8 mouse cellular contexts compared by ENCODE assay signal in genomic region chr13:94306277-94306967, GRCm38 (mm10). TPM values are rescaled to one million over a fixed set of nuclear protein-coding genes. Genes with fewer than 3 reads are reported as not detected.
DNase-seq lines count a peak whose midpoint lies in the region; ATAC-seq and TF ChIP-seq lines count a peak whose summit lies in the region.

No protein-coding gene starts in this region.

- peak; percentile 97 for ATAC-seq in common myeloid progenitor, adult 5-6 weeks (replicated peaks; ENCODE audit: low read depth, poor library complexity, severe bottlenecking)
- peak; percentile 96 for ATAC-seq in intestine, embryonic 16.5 days
- ATAC-seq in liver, embryonic 14.5 days (ENCODE audit: insufficient read depth): peak; percentile 88
- peak; percentile 95 for ATAC-seq in neural tube, embryonic 14.5 days (ENCODE audit: low read depth)

- no peak for TF ChIP-seq EP300 in liver, embryonic 14.5 days (IDR thresholded peaks at IDR 0.05; ENCODE audit: low read depth)

- peak overlapping the region; percentile 22 for H3K4me3 ChIP-seq in intestine, embryonic 16.5 days (ENCODE audit: low read length)
- H3K4me3 ChIP-seq in liver, embryonic 14.5 days (ENCODE audit: insufficient read depth in 1 of 2, low read depth in 2 of 2, low read length in 2 of 2): peak overlapping the region; percentile 9 to 28; a peak in 3 of 4 replicates
- H3K4me3 ChIP-seq in neural tube, embryonic 14.5 days (ENCODE audit: low read depth, low read length): no peak overlapping the region

- no peaks in the 10 kb centered on the region for H3K27me3 ChIP-seq in intestine, embryonic 16.5 days (replicated peaks; ENCODE audit: control insufficient read depth, insufficient read depth, low read length)
- no peaks in the 10 kb centered on the region for H3K27me3 ChIP-seq in liver, embryonic 14.5 days (ENCODE audit: control insufficient read depth, insufficient read depth, low read length)
- no peaks in the 10 kb centered on the region for H3K27me3 ChIP-seq in neural tube, embryonic 14.5 days (ENCODE audit: control insufficient read depth, insufficient read depth, low read length)

- peak; percentile 20 for DNase-seq in cerebellum, adult 9-11 months
- DNase-seq in cerebellum, adult 11-12 months: no peak
- DNase-seq in gastrocnemius, postnatal 10 days: peak; percentile 51
- peak in 2 of 3 experiments; percentile 37 to 47 for DNase-seq in liver, embryonic 14.5 days (ENCODE audit: low read depth in 3 of 3, low spot score in 3 of 3)
- DNase-seq in adipocyte (ENCODE audit: low spot score): no peak

- no peak for TF ChIP-seq CTCF in liver, embryonic 14.5 days (IDR thresholded peaks at IDR 0.05; ENCODE audit: low read depth)

- H3K9ac ChIP-seq in intestine, embryonic 16.5 days (ENCODE audit: low read depth, low read length): peak overlapping the region; percentile 51; the same call in 1 of the 2 replicates
- H3K9ac ChIP-seq in liver, embryonic 14.5 days (replicated peaks): peak overlapping the region; percentile 50
- no peak overlapping the region for H3K9ac ChIP-seq in neural tube, embryonic 14.5 days (replicated peaks; ENCODE audit: low read depth, low read length)

- 35% methylated on average over 18 of the region's 18 CpGs for WGBS in intestine, embryonic 16.5 days
- WGBS in liver, embryonic 14.5 days (ENCODE audit: insufficient replicate concordance): 42% methylated on average over 18 of the region's 18 CpGs
- WGBS in neural tube, embryonic 14.5 days: 25% methylated on average over 18 of the region's 18 CpGs

- no peaks in the 10 kb centered on the region for H3K9me3 ChIP-seq in intestine, embryonic 16.5 days (ENCODE audit: control insufficient read depth, low read length)
- H3K9me3 ChIP-seq in liver, embryonic 14.5 days (ENCODE audit: control insufficient read depth, low read length): no peaks in the 10 kb centered on the region
- no peaks in the 10 kb centered on the region for H3K9me3 ChIP-seq in neural tube, embryonic 14.5 days (ENCODE audit: control insufficient read depth, low read length)

- no peaks in the 10 kb centered on the region for H3K4me1 ChIP-seq in intestine, embryonic 16.5 days (ENCODE audit: control insufficient read depth, insufficient read depth, low read length)
- H3K4me1 ChIP-seq in liver, embryonic 14.5 days (replicated peaks; ENCODE audit: control insufficient read depth in 2 of 2, insufficient read depth in 2 of 2, low read length in 1 of 2): peaks cover 6 to 15% of the 10 kb centered on the region in 2 experiments; a peak in 3 of 4 replicates
- no peaks in the 10 kb centered on the region for H3K4me1 ChIP-seq in neural tube, embryonic 14.5 days (ENCODE audit: control insufficient read depth, insufficient read depth, low read length)

- no peak overlapping the region for H3K27ac ChIP-seq in intestine, embryonic 16.5 days (ENCODE audit: low read length)
- H3K27ac ChIP-seq in liver, embryonic 14.5 days: no peak overlapping the region
- H3K27ac ChIP-seq in neural tube, embryonic 14.5 days (ENCODE audit: low read depth, low read length): peak overlapping the region; percentile 11; the same call in 1 of the 2 replicates

- H3K4me2 ChIP-seq in intestine, embryonic 16.5 days (ENCODE audit: low read depth, low read length): peak overlapping the region; percentile 45
- peak overlapping the region; percentile 67 for H3K4me2 ChIP-seq in liver, embryonic 14.5 days (ENCODE audit: low read depth)
- peak overlapping the region; percentile 21; the same call in 1 of the 2 replicates for H3K4me2 ChIP-seq in neural tube, embryonic 14.5 days (ENCODE audit: low read depth, low read length)

- no peaks in the 10 kb centered on the region for H3K36me3 ChIP-seq in intestine, embryonic 16.5 days (ENCODE audit: control insufficient read depth, insufficient read depth, low read length)
- H3K36me3 ChIP-seq in liver, embryonic 14.5 days (replicated peaks; ENCODE audit: control insufficient read depth, insufficient read depth, low read depth): no peaks in the 10 kb centered on the region
- H3K36me3 ChIP-seq in neural tube, embryonic 14.5 days (ENCODE audit: control insufficient read depth, insufficient read depth, low read length): no peaks in the 10 kb centered on the region

RNA-seq across cellular contexts. Expression of gene Scamp1, which starts 20.8 kb away (rescaled TPM):
- 8.9 and 12.9 TPM in 2 replicates for total RNA-seq in common myeloid progenitor, adult 5-6 weeks (2017)
- total RNA-seq in gastrocnemius, postnatal 10 days (2021): 10 to 100 TPM; 19.0 to 22.5 TPM
- polyA plus RNA-seq in intestine, embryonic 16.5 days (2015; fragmentation: Nextera tagmentation; extraction: Ambion mirVana): 26.9 and 29.1 TPM in 2 replicates
- polyA plus RNA-seq in liver, embryonic 14.5 days (2012; rRNA removed): 3.1 and 4.2 TPM in 2 replicates
- polyA plus RNA-seq in liver, embryonic 14.5 days (2014; fragmentation: Nextera tagmentation; extraction: Ambion mirVana): 5.0 and 5.6 TPM in 2 replicates
- 181 and 182 TPM in 2 replicates for polyA plus RNA-seq in neural tube, embryonic 14.5 days (2014; fragmentation: Nextera tagmentation; extraction: Ambion mirVana)

RNA-seq across cellular contexts. Expression of gene Ap3b1, which starts 52.3 kb away (rescaled TPM):
- 103 and 133 TPM in 2 replicates for total RNA-seq in common myeloid progenitor, adult 5-6 weeks (2017)
- total RNA-seq in gastrocnemius, postnatal 10 days (2021): 10 to 100 TPM; 23.3 to 23.4 TPM
- polyA plus RNA-seq in intestine, embryonic 16.5 days (2015; fragmentation: Nextera tagmentation; extraction: Ambion mirVana): 48.9 and 50.7 TPM in 2 replicates
- 10.5 and 16.8 TPM in 2 replicates for polyA plus RNA-seq in liver, embryonic 14.5 days (2012; rRNA removed)
- 16.1 and 17.9 TPM in 2 replicates for polyA plus RNA-seq in liver, embryonic 14.5 days (2014; fragmentation: Nextera tagmentation; extraction: Ambion mirVana)
- 29.7 and 35.7 TPM in 2 replicates for polyA plus RNA-seq in neural tube, embryonic 14.5 days (2014; fragmentation: Nextera tagmentation; extraction: Ambion mirVana)

Comparison
In these comparisons a context has a peak if more than half of its experiments do, and no peak if none do; other contexts are left out.
1. DNase-seq: peak in cerebellum, adult 9-11 months (single experiment), gastrocnemius, postnatal 10 days (single experiment) and liver, embryonic 14.5 days (2 of 3); none in cerebellum, adult 11-12 months (single experiment) and adipocyte (single experiment).
2. Peak in every context shown above with its lines, with median percentiles within 50 percentile points of each other: ATAC-seq and H3K4me2 ChIP-seq.